Mouse (Mus musculus) kidney, adult 2 months (tissue): ENCODE measurements at regions not wholly inside any gene's neighbourhood (a gene's known extent, or its start where the extent isn't known, plus 50 kb on each side); places are given as distances from the start of the nearest gene placed in this dataset.

ENCODE experiments used
- CTCF ChIP-seq: fragments of 200-500 bp; conservative IDR thresholded peaks from 2 replicates; pipeline ENCODE4 v1.5.1; 2011; ENCODE audit warnings: low read depth, mild to moderate bottlenecking, control low read depth, low read length, moderate library complexity, mixed read lengths; ENCODE audit not compliant: insufficient read depth, insufficient read length
- POLR2A ChIP-seq: fragments of 200-500 bp; IDR thresholded peaks from one replicate; pipeline ENCODE4 v1.6.1; 2011; ENCODE audit warnings: low read depth, low read length, control low read depth

DNA sequence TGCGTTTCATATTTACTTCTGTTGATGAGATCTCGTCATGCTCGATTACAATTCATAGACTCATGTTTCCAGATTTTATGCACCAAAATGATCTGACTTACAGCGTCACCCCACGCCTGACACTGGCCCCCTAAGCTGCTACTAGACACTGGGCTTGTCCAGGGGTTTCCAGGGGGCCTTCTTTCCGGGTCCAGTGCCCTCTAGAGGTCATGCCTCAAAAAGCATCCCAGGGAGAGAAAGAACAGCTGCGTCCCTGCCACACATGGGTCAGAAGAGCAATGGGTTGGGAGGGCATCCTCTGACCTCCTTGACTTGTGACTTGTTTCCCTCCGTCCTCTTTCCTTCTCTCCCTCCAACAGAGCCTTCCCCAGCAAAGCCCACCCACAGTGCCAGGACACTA lies 109.2 kb upstream of the Csf3r start:
- TF ChIP-seq CTCF (0 out of 2 replicates have a peak, but pooled peaks have one; percentile 22), POLR2A (no peak)
